Mouse (Mus musculus): ENCODE results near the gene Tmem52. TPM values are rescaled to one million over a fixed set of nuclear protein-coding genes. Genes with fewer than 3 reads are reported as not detected.

The Tmem52 gene
- polyA plus RNA-seq, 1 experiment from 2014 or later = not detected

DNA sequence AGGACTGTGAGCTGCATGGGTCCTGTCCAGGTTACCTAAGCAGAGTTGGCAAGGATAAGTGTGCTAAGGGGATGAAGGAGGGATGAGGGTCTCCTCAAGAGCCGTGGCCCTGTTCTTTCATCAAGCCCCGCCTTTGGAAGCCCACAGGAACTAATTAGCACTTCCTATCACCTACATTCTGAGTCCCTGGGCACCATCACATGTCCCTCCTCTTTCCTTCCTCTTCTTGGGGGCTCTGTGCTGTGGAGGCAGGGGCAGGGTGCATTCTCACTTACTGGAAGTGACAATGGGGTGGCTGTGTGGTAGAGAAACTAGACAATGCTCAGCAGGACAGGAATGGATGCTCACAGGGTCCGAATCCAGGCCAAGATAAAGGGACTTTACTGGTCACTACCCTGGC, 18.8 kb downstream of the Tmem52 start:
- H3K27me3 ChIP-seq (ENCODE audit: insufficient read depth, low read length) = no peaks in the 10 kb centered on the region
- no peak overlapping the region for H3K9ac ChIP-seq
- WGBS = 33% methylated on average over 3 of the region's 3 CpGs
- H3K4me2 ChIP-seq = peak overlapping the region; percentile 23; the same call in 1 of the 2 replicates
- H3K4me1 ChIP-seq (ENCODE audit: insufficient read depth) = peaks cover 25% of the 10 kb centered on the region
- H3K36me3 ChIP-seq (ENCODE audit: insufficient read depth) = no peaks in the 10 kb centered on the region
- H3K4me3 ChIP-seq (ENCODE audit: low read depth, low read length) = no peak overlapping the region
- TF ChIP-seq CTCF (IDR thresholded peaks at IDR 0.05; ENCODE audit: low read depth) = no peak
- H3K9me3 ChIP-seq (ENCODE audit: low read depth, low read length) = no peaks in the 10 kb centered on the region
- DNase-seq (peak; percentile 19), ATAC-seq (ENCODE audit: insufficient read depth) (no peak)
- peak overlapping the region; percentile 90 for H3K27ac ChIP-seq (ENCODE audit: low read depth)

DNA sequence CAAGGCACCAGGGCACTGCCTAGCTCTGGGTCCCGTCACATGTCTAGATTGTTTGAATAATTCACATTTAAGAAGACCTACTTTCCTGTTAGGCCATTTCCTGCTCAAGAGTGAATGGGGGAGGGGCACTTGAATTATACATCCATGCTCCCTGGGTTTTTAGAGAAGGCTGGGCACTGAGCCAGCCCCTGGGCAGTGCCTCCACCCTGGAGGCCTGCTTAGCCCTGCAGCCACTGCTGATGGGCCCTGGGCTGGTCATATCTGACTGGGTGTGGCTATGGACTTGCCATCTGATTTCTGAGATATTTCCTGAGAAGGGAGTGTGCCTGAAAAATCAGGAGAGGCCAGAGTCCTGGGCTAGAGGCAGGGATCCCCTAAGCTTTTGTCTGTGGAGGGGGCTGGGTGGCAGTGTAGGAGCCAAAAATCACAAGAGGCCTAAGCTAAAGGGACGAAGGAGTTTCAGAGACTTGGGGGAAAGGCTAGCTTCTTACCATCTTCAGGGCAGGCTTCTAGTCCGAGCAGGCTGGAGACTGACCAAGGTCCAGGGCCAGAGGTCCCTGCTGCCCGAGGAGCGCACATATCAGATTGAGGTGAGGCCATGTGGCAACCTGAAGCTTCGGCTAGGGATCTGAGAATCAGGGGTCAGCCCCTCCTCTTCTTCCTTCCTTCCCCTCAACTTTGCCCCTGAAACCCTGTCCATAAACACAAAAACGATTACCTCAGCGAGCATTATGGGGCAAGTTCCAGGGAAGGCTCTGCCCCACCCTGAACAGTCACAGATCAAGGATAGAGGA, 19.5 kb downstream of the Tmem52 start:
- DNase-seq = peak; percentile 95
- H3K9me3 ChIP-seq (ENCODE audit: low read depth, low read length) = no peaks in the 10 kb centered on the region
- H3K36me3 ChIP-seq (ENCODE audit: insufficient read depth) = no peaks in the 10 kb centered on the region
- H3K4me3 ChIP-seq (ENCODE audit: low read depth, low read length) = no peak overlapping the region
- 50% methylated on average over 8 of the region's 8 CpGs for WGBS
- H3K4me1 ChIP-seq (ENCODE audit: insufficient read depth) = peaks cover 25% of the 10 kb centered on the region
- ATAC-seq (ENCODE audit: insufficient read depth) = peak; percentile 81
- no peak for TF ChIP-seq CTCF (IDR thresholded peaks at IDR 0.05; ENCODE audit: low read depth)
- 0 out of 2 replicates have a peak overlapping the region, but pooled peaks have one; percentile 10 for H3K9ac ChIP-seq
- no peaks in the 10 kb centered on the region for H3K27me3 ChIP-seq (ENCODE audit: insufficient read depth, low read length)
- peak overlapping the region; percentile 23 for H3K4me2 ChIP-seq
- H3K27ac ChIP-seq (ENCODE audit: low read depth) = peak overlapping the region; percentile 90

DNA sequence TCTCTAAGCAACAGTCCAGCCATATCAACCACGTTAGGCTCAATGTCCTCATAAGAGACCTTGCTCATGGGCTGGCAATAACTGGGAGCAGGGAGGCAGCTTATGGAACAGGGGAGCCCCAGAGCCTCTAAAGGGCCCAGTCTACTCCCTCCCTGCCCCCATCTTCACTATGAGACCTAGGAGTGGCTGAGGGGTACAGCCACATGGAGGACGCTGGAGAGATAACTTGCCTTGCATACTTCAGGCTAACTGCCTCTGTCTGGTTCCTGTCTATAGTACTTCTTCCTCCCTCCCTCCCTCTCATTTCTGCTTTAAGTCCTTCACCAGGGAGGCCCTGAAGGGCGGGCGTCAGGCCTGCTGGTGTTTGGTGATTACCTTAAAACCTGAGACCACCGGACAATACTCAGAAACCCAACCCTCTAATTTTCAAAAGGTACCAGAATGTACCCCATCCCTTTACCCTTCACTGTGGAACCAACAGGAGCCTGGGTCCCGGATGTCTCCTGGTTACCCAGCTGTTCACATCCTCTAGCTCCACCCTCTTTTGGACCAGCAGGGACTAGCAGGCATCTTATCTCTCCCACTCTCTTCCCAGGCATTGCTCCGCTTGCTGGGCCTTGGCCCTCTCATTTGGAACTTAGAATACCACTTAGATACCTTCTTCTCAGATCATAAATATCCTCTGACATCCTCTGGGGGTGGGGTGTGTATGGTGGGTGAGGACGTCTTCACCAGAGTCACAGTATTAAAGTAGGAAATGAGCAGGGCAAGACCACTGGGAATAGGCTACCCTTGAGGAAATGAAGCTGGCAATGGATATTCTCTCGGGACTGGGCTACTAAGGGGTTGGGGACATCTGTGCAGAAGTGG, 20.4 kb downstream of the Tmem52 start:
- no peak overlapping the region for H3K4me3 ChIP-seq (ENCODE audit: low read depth, low read length)
- H3K9me3 ChIP-seq (ENCODE audit: low read depth, low read length) = no peaks in the 10 kb centered on the region
- H3K4me2 ChIP-seq = no peak overlapping the region
- H3K36me3 ChIP-seq (ENCODE audit: insufficient read depth) = no peaks in the 10 kb centered on the region
- H3K27me3 ChIP-seq (ENCODE audit: insufficient read depth, low read length) = no peaks in the 10 kb centered on the region
- ATAC-seq (ENCODE audit: insufficient read depth) = no peak
- H3K27ac ChIP-seq (ENCODE audit: low read depth) = peak overlapping the region; percentile 90
- TF ChIP-seq CTCF (IDR thresholded peaks at IDR 0.05; ENCODE audit: low read depth) = no peak
- DNase-seq = no peak
- 63% methylated on average over 9 of the region's 9 CpGs for WGBS
- no peak overlapping the region for H3K9ac ChIP-seq
- H3K4me1 ChIP-seq (ENCODE audit: insufficient read depth) = peaks cover 25% of the 10 kb centered on the region

DNA sequence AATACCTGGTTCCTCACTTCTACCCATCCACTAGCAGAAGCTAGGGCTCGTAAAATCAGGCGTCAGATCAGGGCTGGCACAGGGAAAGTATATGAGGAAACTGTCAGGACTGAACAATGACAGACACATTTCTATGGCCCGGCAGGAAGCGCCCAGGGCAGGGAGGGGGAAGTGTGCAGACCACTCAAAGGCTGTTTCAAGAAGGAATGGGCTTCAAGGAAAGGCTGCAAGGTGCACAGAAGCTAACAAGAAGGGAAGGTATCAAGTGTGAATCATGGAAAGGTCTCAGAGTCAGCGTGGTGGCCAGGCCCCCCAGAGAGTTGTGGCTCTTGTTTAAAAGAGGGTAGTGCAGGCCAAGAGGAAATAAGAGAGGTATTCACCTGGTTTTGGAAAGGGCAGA, 21.5 kb downstream of the Tmem52 start:
- no peak for TF ChIP-seq CTCF (IDR thresholded peaks at IDR 0.05; ENCODE audit: low read depth)
- ATAC-seq (ENCODE audit: insufficient read depth) = no peak
- Histone ChIP-seq H3K36me3 (ENCODE audit: insufficient read depth) (no peaks in the 10 kb centered on the region), H3K4me1 (ENCODE audit: insufficient read depth) (peaks cover 25% of the 10 kb centered on the region), H3K27me3 (ENCODE audit: insufficient read depth, low read length) (no peaks in the 10 kb centered on the region), H3K4me3 (ENCODE audit: low read depth, low read length) (peak overlapping the region; percentile 99), H3K9ac (peak overlapping the region; percentile 100), H3K4me2 (peak overlapping the region; percentile 93), H3K27ac (ENCODE audit: low read depth) (peak overlapping the region; percentile 78), H3K9me3 (ENCODE audit: low read depth, low read length) (no peaks in the 10 kb centered on the region)
- 27% methylated on average over 5 of the region's 5 CpGs for WGBS
- peak; percentile 34 for DNase-seq

DNA sequence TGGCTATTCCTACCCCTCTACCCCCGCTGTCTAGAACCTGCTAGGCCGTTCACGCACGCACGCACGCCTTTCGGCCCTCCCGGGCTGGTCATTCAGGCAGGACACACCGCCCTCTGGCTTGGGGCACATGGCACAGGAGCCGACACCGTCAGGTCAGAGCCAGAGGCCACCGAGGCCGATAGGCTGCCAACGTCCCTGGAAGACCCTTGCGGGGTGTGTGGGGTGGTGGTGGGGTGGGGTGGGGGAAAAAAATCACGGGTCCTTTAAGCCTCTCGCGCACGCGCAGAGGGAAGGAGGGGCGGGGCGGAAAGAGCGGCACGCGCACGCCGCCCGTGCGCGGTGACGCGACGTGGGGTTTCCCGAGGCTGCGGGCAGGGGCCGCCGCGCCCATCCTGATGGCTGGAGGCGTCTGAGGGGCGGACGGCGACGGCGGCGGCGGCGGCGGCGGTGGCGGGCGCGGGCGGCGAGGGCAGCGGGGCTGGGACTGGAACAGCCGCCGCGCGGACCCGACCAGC, 22.1 kb downstream of the Tmem52 start, which contains the start of gene Gnb1:
Gene Gnb1, plus strand, starts transcription at position 372 of the 515 bp plus-strand sequence.
- peak within 1 kb of the TSS; percentile 100 for H3K9ac ChIP-seq
- 0 out of 2 replicates have a peak, but pooled peaks cover 4% of the 10 kb centered on the region for H3K36me3 ChIP-seq (ENCODE audit: insufficient read depth)
- H3K9me3 ChIP-seq (ENCODE audit: low read depth, low read length) = no peaks in the 10 kb centered on the region
- H3K27me3 ChIP-seq (ENCODE audit: insufficient read depth, low read length) = no peaks in the 10 kb centered on the region
- peaks cover 25% of the 10 kb centered on the region for H3K4me1 ChIP-seq (ENCODE audit: insufficient read depth)
- TF ChIP-seq CTCF (IDR thresholded peaks at IDR 0.05; ENCODE audit: low read depth) = peak; percentile 14; the same call in 1 of the 2 replicates
- ATAC-seq (ENCODE audit: insufficient read depth) = peak; percentile 73
- WGBS = under 1% methylated on average over 51 of the region's 60 CpGs
- H3K27ac ChIP-seq (ENCODE audit: low read depth) = peak within 1 kb of the TSS; percentile 95
- H3K4me2 ChIP-seq = peak within 1 kb of the TSS; percentile 93
- peak; percentile 96 for DNase-seq
- H3K4me3 ChIP-seq (ENCODE audit: low read depth, low read length) = peak within 1 kb of the TSS; percentile 99

DNA sequence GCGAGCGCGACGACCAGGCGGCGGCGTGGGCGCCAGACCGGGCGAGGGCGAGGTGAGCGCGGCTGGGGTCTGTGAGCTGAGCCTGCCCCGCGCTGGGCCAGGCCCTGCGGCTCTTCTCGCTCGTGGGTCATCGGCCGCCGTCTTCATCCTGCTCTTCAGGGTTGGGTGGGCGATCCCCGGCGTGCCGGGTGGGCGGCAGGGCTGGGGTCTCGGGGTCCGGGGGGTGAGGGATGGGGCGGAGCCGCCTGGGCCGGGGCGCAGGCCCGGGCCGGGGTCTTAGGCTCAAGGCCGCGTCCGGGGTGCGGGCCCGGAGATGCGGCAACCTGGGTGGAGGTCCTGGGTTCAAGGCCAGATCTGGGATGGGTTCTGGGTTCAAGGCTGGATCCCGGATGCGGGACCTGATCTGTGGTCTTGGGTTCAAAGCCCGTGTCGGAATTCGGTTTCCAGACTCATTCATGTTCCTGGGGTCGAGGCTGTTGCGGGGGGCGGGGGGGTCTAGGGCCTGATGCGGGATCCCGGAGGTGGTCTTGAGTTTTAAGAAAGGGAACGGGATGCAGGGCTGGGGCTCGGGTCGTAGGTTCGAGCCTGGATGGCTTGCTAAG, 22.7 kb downstream of the Tmem52 start:
- Histone ChIP-seq H3K4me2 (peak overlapping the region; percentile 93), H3K27me3 (ENCODE audit: insufficient read depth, low read length) (no peaks in the 10 kb centered on the region), H3K36me3 (ENCODE audit: insufficient read depth) (0 out of 2 replicates have a peak, but pooled peaks cover 4% of the 10 kb centered on the region), H3K27ac (ENCODE audit: low read depth) (peak overlapping the region; percentile 95), H3K4me3 (ENCODE audit: low read depth, low read length) (peak overlapping the region; percentile 99), H3K4me1 (ENCODE audit: insufficient read depth) (peaks cover 24% of the 10 kb centered on the region), H3K9me3 (ENCODE audit: low read depth, low read length) (no peaks in the 10 kb centered on the region), H3K9ac (peak overlapping the region; percentile 100)
- under 1% methylated on average over 53 of the region's 54 CpGs for WGBS
- no peak for TF ChIP-seq CTCF (IDR thresholded peaks at IDR 0.05; ENCODE audit: low read depth)
- peak; percentile 44 for ATAC-seq (ENCODE audit: insufficient read depth)
- peak; percentile 47 for DNase-seq

All from lung, embryonic 14.5 days (tissue).